Mouse (Mus musculus) inflammation-experienced regulatory T-cells (primary cell): Measurements from ENCODE around the gene Rgs9bp. TPM values are rescaled to one million over a fixed set of nuclear protein-coding genes. Genes with fewer than 3 reads are reported as not detected.

ENCODE experiments used
- polyA plus RNA-seq, 2 experiments: library from polyadenylated mRNA; unstranded; fragments of 100-300 nt; shearing (Covaris generic); gene quantifications; one replicate each; pipeline ENCODE4 v1.2.1; 2017

The Rgs9bp gene
- polyA plus RNA-seq, result under 1 TPM in 1 of 2 experiments, not detected in 1; 0.36 TPM

GRCm38 (mm10) chr7:35585191-35586054 is at the start of gene Rgs9bp:
TSS of gene Rgs9bp (minus strand) at chr7:35585582.

GRCm38 (mm10) chr7:35586055-35586905 is 898 bp upstream of the Rgs9bp start, which contains the start of gene Ankrd27:
TSS of gene Ankrd27 (plus strand) at chr7:35586244.

GRCm38 (mm10) chr7:35556205-35556603 is 29.2 kb downstream of the Rgs9bp start, which contains the start of gene Nudt19:
TSS of gene Nudt19 (minus strand) at chr7:35556304.

GRCm38 (mm10) chr7:35537562-35537961 is 47.8 kb downstream of the Rgs9bp start, which contains the start of gene Tdrd12:
TSS of gene Tdrd12 (minus strand) at chr7:35537745.

Other genes starting within 250 kb of the Rgs9bp start
- 10 to 100 TPM; 23.8 to 28.5 TPM for gene Faap24, start 188.7 kb downstream of the Rgs9bp start, polyA plus RNA-seq
- 10 to 100 TPM; 14.2 to 14.9 TPM for gene Cep89, start 188.5 kb downstream of the Rgs9bp start, polyA plus RNA-seq
- not detected for gene Slc7a9, start 136.8 kb downstream of the Rgs9bp start, polyA plus RNA-seq
- gene Tdrd12, start 47.8 kb downstream of the Rgs9bp start, polyA plus RNA-seq, result under 1 TPM; 0.14 to 0.27 TPM
- 10 to 100 TPM; 56.4 to 67.1 TPM for gene Nudt19, start 29.3 kb downstream of the Rgs9bp start, polyA plus RNA-seq
- 10 to 100 TPM; 52.5 to 65.7 TPM for gene Ankrd27, start 662 bp upstream of the Rgs9bp start, polyA plus RNA-seq
- 10 to 100 TPM; 84.3 to 88.0 TPM for gene Pdcd5, start 61.9 kb upstream of the Rgs9bp start, polyA plus RNA-seq
- 10 to 100 TPM; 46.2 to 50.7 TPM for gene Dpy19l3, start 168.9 kb upstream of the Rgs9bp start, polyA plus RNA-seq
- gene Zfp507, start 217.4 kb upstream of the Rgs9bp start, polyA plus RNA-seq, result 10 to 100 TPM; 21.2 to 24.9 TPM